Mouse (Mus musculus) hindbrain, postnatal 0 days (tissue): ENCODE data around the gene Gucy2e. TPM values are rescaled to one million over a fixed set of nuclear protein-coding genes. Genes with fewer than 3 reads are reported as not detected.

Source experiments
- ATAC-seq: fragments of 200-750 bp; cut with Nextera tagmentation; 2 replicates; pipeline ENCODE4 v1.8.0; 2017; ENCODE audit warnings: mild to moderate bottlenecking, moderate TSS enrichment, moderate library complexity
- DNase-seq: peaks from one replicate; pipeline ENCODE4 v3.0.0-alpha.2; 2015; ENCODE audit warnings: low spot score
- H3K27ac ChIP-seq: fragments of 300-500 bp; sonication (generic); 2 replicates; pipeline ENCODE4 v1.5.1; 2014; ENCODE audit warnings: mild to moderate bottlenecking
- H3K27me3 ChIP-seq: fragments of 300-500 bp; sonication (generic); 2 replicates; pipeline ENCODE4 v1.6.1; 2014; ENCODE audit warnings: low read length, mixed read lengths; ENCODE audit not compliant: insufficient read depth
- H3K36me3 ChIP-seq: fragments of 300-500 bp; sonication (generic); 2 replicates; pipeline ENCODE4 v1.6.1; 2014; ENCODE audit warnings: low read length, mixed read lengths; ENCODE audit not compliant: insufficient read depth
- H3K4me1 ChIP-seq: fragments of 300-500 bp; sonication (generic); 2 replicates; pipeline ENCODE4 v1.6.1; 2014; ENCODE audit warnings: antibody characterized with exemption, low read length, mixed read lengths; ENCODE audit not compliant: insufficient read depth
- H3K4me2 ChIP-seq: fragments of 300-500 bp; sonication (generic); 2 replicates; pipeline ENCODE4 v1.6.1; 2014; ENCODE audit warnings: low read depth, mild to moderate bottlenecking, low read length, moderate library complexity, mixed read lengths
- H3K4me3 ChIP-seq: fragments of 300-500 bp; sonication (generic); 2 replicates; pipeline ENCODE4 v1.5.1; 2014; ENCODE audit warnings: low read length
- H3K9ac ChIP-seq: fragments of 300-500 bp; sonication (generic); replicated peaks from 2 replicates; pipeline ENCODE4 v1.6.1; 2014; ENCODE audit warnings: mild to moderate bottlenecking, low read length, moderate library complexity, mixed read lengths
- H3K9me3 ChIP-seq: fragments of 300-500 bp; sonication (generic); 2 replicates; pipeline ENCODE4 v1.6.1; 2016; ENCODE audit warnings: low read length, mixed read lengths
- CTCF ChIP-seq: IDR thresholded peaks from 2 replicates; pipeline ENCODE4 v1.5.1; 2016; ENCODE audit warnings: antibody characterized with exemption, control low read depth, low read depth
- WGBS: fragments of 180-500 bp; shearing (Covaris S2); extraction: QIAGEN DNeasy Blood & Tissue Kit; methylation state at CpG from one replicate; pipeline ENCODE4 v1.1.7; 2014; 5-methylcytosine and 5-hydroxymethylcytosine counted together
- polyA plus RNA-seq: library from polyadenylated mRNA; unstranded; fragments of >200 nt; fragmentation: Nextera tagmentation; extraction: Ambion mirVana; gene quantifications from 2 replicates; pipeline ENCODE4 v1.2.1, GENCODE M21; 2015
- total RNA-seq: library from RNA; depleted of rRNA; stranded (reverse); fragments of >200 nt; gene quantifications from 2 replicates; pipeline ENCODE4 v1.2.3, GENCODE M21; 2014

Gene Gucy2e
- total and polyA plus RNA-seq, 2 experiments from 2014 or later = 0.61 to 0.73 TPM

DNA sequence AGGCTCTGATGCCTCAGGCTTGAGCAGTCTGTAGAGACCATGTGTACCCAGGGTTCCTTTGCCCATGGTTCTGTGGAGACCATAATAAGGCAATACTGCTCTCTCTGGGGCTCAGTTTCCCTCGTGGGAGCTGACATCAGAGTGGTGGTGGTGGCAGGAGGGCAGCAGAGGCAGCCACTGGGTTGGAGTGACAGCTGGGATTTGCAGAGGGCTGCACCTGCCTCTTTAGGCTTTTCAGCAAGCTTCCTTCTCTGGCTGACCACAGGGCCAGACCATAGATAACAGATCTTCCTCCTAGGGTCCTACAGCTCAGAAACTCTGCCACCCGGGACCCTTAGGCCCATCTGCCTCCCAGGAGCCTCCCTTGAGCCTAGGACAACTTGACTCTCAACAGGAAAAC, 20.2 kb upstream of the Gucy2e start:
- no peak overlapping the region for H3K4me2 ChIP-seq
- H3K4me1 ChIP-seq = no peaks in the 10 kb centered on the region
- ATAC-seq (no peak), DNase-seq (no peak)
- H3K9me3 ChIP-seq = no peaks in the 10 kb centered on the region
- TF ChIP-seq CTCF = no peak
- H3K27ac ChIP-seq = no peak overlapping the region
- no peak overlapping the region for H3K4me3 ChIP-seq
- H3K36me3 ChIP-seq = no peaks in the 10 kb centered on the region
- H3K9ac ChIP-seq = no peak overlapping the region
- H3K27me3 ChIP-seq = no peaks in the 10 kb centered on the region
- WGBS = 56% methylated on average over 2 of the region's 2 CpGs

DNA sequence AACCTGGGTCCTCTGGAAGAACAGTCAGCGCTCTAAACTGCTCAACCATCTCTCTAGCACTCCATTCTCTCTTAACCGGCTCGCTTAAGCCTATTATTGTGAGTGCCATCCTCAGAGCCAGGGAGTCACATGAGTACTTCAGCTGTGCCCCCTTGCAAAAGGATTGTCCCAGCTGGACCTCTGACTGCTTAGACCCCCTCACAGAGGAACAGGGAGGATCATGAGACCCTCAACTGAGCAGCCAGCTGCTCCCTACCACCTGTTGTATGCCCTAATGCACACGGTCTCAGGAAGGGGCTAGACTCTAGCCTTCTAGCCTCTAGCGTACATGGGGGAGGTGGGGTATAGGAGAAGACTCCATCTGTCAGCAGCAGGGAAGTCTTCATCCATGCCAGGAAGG, 18.0 kb upstream of the Gucy2e start:
- WGBS = 69% methylated on average over 5 of the region's 5 CpGs
- Histone ChIP-seq H3K27me3 (no peaks in the 10 kb centered on the region), H3K4me3 (no peak overlapping the region), H3K36me3 (no peaks in the 10 kb centered on the region), H3K9me3 (no peaks in the 10 kb centered on the region), H3K27ac (no peak overlapping the region), H3K4me1 (no peaks in the 10 kb centered on the region), H3K4me2 (no peak overlapping the region), H3K9ac (no peak overlapping the region)
- no peak for DNase-seq
- TF ChIP-seq CTCF = no peak
- no peak for ATAC-seq

DNA sequence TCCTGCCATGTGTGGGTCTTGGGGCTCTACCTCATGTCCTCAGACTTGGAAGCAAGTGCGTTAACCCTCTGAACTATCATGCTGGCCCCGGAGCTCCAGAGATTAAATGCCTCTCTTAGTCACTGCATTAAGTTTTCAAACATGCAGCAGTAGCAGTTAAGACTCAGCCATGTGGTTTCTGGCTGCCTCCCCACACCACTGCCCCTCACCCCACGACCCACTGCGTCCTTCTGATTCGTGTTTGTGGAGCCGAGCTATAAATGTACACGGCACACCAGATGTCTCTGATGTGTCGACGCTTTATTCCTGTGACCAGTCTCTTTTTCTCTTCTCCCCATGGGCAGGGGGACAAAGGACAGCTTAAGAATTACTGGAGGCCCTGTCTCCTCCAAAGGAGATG, 16.3 kb upstream of the Gucy2e start:
- Histone ChIP-seq H3K27ac (no peak overlapping the region), H3K9me3 (no peaks in the 10 kb centered on the region), H3K27me3 (no peaks in the 10 kb centered on the region), H3K4me2 (no peak overlapping the region), H3K4me1 (no peaks in the 10 kb centered on the region), H3K4me3 (no peak overlapping the region), H3K9ac (no peak overlapping the region), H3K36me3 (no peaks in the 10 kb centered on the region)
- no peak for TF ChIP-seq CTCF
- WGBS = 45% methylated on average over 9 of the region's 9 CpGs
- no peak for ATAC-seq
- no peak for DNase-seq

DNA sequence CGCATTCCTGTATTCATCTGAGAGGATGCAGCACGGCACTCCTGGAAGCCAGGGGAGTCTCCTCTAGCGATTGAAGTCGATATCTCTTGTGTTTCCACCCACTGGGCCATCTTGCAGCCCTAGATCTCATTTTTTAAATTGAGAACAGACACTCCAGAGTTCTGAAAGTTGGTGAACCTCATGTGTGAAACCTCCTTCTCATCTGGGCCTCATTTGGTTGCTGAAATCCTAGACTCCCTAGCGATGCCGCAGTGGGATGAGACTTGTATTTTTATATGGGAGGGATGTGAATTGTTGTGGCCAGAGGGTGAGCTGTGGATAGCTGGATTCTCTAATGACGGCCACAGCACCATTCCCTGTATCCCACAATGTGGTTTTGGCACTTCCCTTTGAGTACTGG, 15.1 kb upstream of the Gucy2e start:
- DNase-seq (no peak), ATAC-seq (no peak)
- H3K27ac ChIP-seq = no peak overlapping the region
- no peaks in the 10 kb centered on the region for H3K36me3 ChIP-seq
- H3K9me3 ChIP-seq = no peaks in the 10 kb centered on the region
- H3K27me3 ChIP-seq = no peaks in the 10 kb centered on the region
- TF ChIP-seq CTCF = no peak
- no peaks in the 10 kb centered on the region for H3K4me1 ChIP-seq
- H3K4me2 ChIP-seq = no peak overlapping the region
- no peak overlapping the region for H3K9ac ChIP-seq
- no peak overlapping the region for H3K4me3 ChIP-seq
- WGBS = 86% methylated on average over 7 of the region's 7 CpGs

DNA sequence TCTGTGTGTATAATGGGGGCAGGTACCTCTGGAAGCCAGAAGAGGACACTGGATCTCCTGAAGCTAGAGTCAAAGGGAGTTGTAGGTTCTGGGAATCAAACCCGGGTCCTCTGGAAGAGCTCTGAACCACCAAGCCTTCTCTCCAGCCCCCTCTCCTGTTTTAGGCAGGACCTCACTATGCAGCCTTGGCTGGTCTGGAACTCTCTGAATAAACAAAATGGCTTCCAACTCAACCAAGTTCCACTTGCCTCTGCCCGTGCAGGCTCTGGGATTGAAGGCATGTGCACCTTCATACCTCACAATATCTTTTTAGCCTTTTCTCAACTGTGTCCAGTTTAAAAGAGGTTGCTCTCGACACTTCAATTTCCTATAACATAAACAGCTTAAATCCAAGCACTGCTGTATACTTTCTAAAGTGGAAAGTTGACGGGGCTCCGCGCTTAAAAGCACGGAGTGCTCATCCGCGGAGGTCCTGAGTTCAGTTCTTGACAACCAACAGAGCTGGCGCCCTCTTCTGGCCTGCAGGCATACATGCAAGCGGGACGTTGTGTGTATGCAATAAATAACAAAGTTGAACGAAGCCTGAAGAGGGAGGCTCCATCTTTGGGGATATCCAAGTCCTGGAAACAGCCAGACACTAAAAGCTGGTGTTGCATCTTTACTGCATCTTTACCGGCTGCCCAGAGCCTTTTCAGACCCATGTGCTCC, 14.5 kb upstream of the Gucy2e start:
- DNase-seq = no peak
- no peak overlapping the region for H3K9ac ChIP-seq
- H3K36me3 ChIP-seq = no peaks in the 10 kb centered on the region
- peak; percentile 32; the same call in 1 of the 2 replicates for TF ChIP-seq CTCF
- no peaks in the 10 kb centered on the region for H3K9me3 ChIP-seq
- H3K4me2 ChIP-seq = no peak overlapping the region
- no peaks in the 10 kb centered on the region for H3K4me1 ChIP-seq
- H3K27ac ChIP-seq = no peak overlapping the region
- H3K4me3 ChIP-seq = no peak overlapping the region
- WGBS = 61% methylated on average over 14 of the region's 14 CpGs
- ATAC-seq = no peak
- H3K27me3 ChIP-seq = no peaks in the 10 kb centered on the region

DNA sequence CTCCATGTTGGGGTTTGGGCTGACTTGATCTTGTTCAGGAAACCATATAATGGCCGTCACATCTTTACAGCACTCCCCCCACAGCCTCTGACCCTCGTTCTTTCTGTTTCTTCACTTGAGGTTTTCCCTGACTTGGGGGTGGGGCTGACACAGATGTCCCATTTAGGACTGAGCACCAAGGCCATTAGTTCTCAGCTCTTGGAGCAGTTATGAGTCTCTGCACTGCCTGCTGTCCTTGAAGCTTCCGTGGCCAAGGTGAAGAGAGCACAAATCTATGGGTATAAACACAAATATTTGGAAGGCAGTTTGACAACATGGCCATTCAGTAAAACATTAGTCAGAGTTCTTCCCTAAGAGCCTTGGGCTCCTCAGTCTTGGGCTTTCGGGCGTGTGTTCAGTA, 13.3 kb upstream of the Gucy2e start:
- Histone ChIP-seq H3K27ac (no peak overlapping the region), H3K4me1 (no peaks in the 10 kb centered on the region), H3K27me3 (no peaks in the 10 kb centered on the region), H3K4me2 (no peak overlapping the region), H3K9me3 (no peaks in the 10 kb centered on the region), H3K9ac (no peak overlapping the region), H3K4me3 (no peak overlapping the region), H3K36me3 (no peaks in the 10 kb centered on the region)
- 82% methylated on average over 5 of the region's 5 CpGs for WGBS
- no peak for ATAC-seq
- TF ChIP-seq CTCF = no peak
- DNase-seq = no peak

DNA sequence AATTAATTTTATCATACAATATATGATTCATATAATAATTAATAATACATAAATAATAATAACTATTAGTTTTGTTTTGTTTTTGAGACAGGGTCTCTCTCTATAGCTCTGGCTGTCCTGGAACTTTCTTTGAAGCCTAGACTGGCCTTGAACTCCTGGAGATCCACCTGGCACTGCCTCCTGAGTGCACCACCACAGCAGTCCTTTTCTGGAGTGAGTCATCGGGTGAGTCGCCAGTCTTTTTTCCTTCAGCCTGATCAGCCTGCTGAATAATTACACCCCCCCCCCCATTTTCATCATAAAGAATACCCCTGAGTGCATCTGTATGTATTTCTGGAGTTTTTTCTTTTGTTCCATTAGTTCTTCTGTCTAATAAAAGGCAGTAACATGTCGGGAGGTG, 12.3 kb upstream of the Gucy2e start:
- Histone ChIP-seq H3K4me3 (no peak overlapping the region), H3K4me2 (no peak overlapping the region)
- WGBS = 82% methylated on average over 3 of the region's 3 CpGs

More for the DNA sequence above, 12.3 kb upstream of the Gucy2e start:
- Histone ChIP-seq H3K27ac (no peak overlapping the region), H3K4me1 (no peaks in the 10 kb centered on the region), H3K36me3 (no peaks in the 10 kb centered on the region), H3K9ac (no peak overlapping the region), H3K27me3 (no peaks in the 10 kb centered on the region), H3K9me3 (no peaks in the 10 kb centered on the region)
- no peak for TF ChIP-seq CTCF
- DNase-seq (no peak), ATAC-seq (no peak)
